Mouse (Mus musculus) megakaryocyte, embryonic 14.5 days (primary cell): ENCODE measurements around the gene Dusp6. TPM values are rescaled to one million over a fixed set of nuclear protein-coding genes. Genes with fewer than 3 reads are reported as not detected.

Source experiments
- H3K27me3 ChIP-seq: replicated peaks from 2 replicates; pipeline ENCODE3; 2012; ENCODE audit warnings: inconsistent platforms
- H3K36me3 ChIP-seq: replicated peaks from 2 replicates; pipeline ENCODE3; 2012; ENCODE audit warnings: low read length, inconsistent platforms, mixed read lengths
- H3K4me1 ChIP-seq: 2 replicates; pipeline ENCODE4 v1.6.1; 2012; ENCODE audit warnings: inconsistent platforms
- H3K4me3 ChIP-seq: replicated peaks from 2 replicates; pipeline ENCODE3; 2012; ENCODE audit warnings: moderate library complexity, mild to moderate bottlenecking, inconsistent platforms
- H3K9me3 ChIP-seq: 2 replicates; pipeline ENCODE4 v1.6.1; 2012; ENCODE audit warnings: inconsistent platforms
- FLI1 ChIP-seq: IDR thresholded peaks from 2 replicates; pipeline ENCODE4 v1.6.1; 2012; ENCODE audit warnings: low read length, inconsistent platforms, mixed read lengths
- GATA1 ChIP-seq: IDR thresholded peaks from 3 replicates; pipeline ENCODE4 v1.6.1; 2012; ENCODE audit warnings: mixed read lengths, low read length, inconsistent platforms, borderline replicate concordance
- polyA plus RNA-seq: library from polyadenylated mRNA; stranded (reverse); fragments of >175 nt; gene quantifications from 2 replicates; pipeline ENCODE4 v1.2.3, GENCODE M21; 2012; ENCODE audit warnings: low replicate concordance; ENCODE audit not compliant: insufficient read depth

Dusp6 gene
- polyA plus RNA-seq, 1 experiment, result 9.2 TPM

DNA sequence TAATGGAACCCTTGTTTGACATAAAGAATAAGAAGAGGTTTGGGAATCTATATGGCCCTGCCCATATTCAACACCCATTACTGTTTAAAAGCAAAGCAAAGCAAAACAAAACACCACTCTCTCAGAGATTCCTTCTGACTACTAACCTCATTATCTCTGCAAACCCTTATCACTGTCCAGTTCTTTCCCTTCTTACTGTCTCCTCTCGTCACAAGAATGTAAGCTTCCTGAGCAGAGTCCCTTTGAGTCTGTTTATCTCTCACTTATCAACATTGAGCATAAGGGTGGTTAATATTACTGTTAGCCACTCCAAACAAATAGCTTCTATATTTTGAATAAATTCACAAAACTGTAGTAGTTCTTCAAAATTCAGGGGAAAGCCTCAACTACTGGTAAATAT lies 48.9 kb downstream of the Dusp6 start:
- Histone ChIP-seq H3K9me3 (no peaks in the 10 kb centered on the region), H3K27me3 (peaks cover 11% of the 10 kb centered on the region), H3K36me3 (no peaks in the 10 kb centered on the region), H3K4me1 (peaks cover 7% of the 10 kb centered on the region; the same call in 1 of the 2 replicates), H3K4me3 (no peak overlapping the region)
- TF ChIP-seq GATA1, result no peak
- no peak for TF ChIP-seq FLI1

DNA sequence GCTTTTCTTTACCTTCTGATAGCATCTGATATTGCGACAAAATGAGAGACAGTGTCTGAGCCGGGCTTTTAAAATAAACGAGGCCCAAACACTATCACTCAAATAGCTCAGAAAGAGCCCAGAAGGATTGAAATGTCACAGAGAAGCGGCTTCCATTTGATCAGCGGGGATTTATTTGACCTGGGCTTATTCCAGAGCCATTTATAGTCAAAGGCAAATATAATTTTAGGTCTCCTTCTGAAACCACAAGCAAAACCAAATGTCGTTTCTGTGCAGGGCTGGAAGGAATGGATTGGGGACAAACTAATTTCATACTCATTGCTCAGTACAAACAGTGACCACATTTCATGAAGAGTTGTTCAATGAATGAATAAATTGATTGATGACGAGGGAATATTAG lies 51.3 kb downstream of the Dusp6 start:
- peaks cover 7% of the 10 kb centered on the region; the same call in 1 of the 2 replicates for H3K4me1 ChIP-seq
- H3K36me3 ChIP-seq, result no peaks in the 10 kb centered on the region
- H3K27me3 ChIP-seq, result peaks cover 11% of the 10 kb centered on the region
- TF ChIP-seq FLI1 (no peak), GATA1 (no peak)
- H3K9me3 ChIP-seq, result no peaks in the 10 kb centered on the region
- H3K4me3 ChIP-seq, result no peak overlapping the region

DNA sequence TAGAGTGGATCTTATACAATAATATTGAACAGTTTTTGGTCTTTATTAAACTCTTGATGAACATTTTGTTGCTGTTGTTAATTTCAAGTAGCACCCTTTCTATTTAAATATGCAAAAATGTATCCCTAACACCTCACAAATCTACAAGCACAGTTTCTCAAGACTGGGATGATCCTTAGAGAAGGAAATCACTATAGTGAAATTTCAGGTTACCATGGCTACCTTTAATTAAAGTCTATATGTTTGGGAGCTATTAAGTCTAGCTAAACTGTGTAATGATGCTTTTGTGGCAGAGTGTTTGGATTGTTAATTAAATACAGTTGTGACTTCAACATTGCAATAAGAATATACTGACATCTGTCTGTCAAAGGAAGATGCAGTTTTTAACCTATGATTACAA lies 54.0 kb downstream of the Dusp6 start:
- TF ChIP-seq FLI1 (no peak), GATA1 (no peak)

More for the DNA sequence above, 54.0 kb downstream of the Dusp6 start:
- H3K4me1 ChIP-seq, result peaks cover under 1% of the 10 kb centered on the region; the same call in 1 of the 2 replicates
- H3K9me3 ChIP-seq, result no peaks in the 10 kb centered on the region
- no peaks in the 10 kb centered on the region for H3K27me3 ChIP-seq
- H3K4me3 ChIP-seq, result no peak overlapping the region
- no peaks in the 10 kb centered on the region for H3K36me3 ChIP-seq

Other genes with a start within 250 kb of the Dusp6 start
- gene Poc1b, start 156.2 kb upstream of the Dusp6 start, polyA plus RNA-seq, result 9.9 and 21.2 TPM in 2 replicates
- gene Galnt4, start 155.1 kb upstream of the Dusp6 start, polyA plus RNA-seq, result 1.00 and 1.6 TPM in 2 replicates
- gene Phxr2, start 136.9 kb upstream of the Dusp6 start, polyA plus RNA-seq, result not detected in 2 replicates